Mouse (Mus musculus) cerebellum, postnatal 4 days (tissue): ENCODE results near the gene Cct8l1.
A peak's percentile ranks its signal among the peaks of the same experiment; 100 is the strongest.

Experiments
- DNase-seq, 2 experiments: peaks; one replicate each; pipeline ENCODE4 v3.0.0; 2022; ENCODE audit warnings: low spot score in 2 of 2, mixed read lengths in 1 of 2

Cct8l1 gene

GRCm38 (mm10) chr5:25515767-25516166 lies at the start of gene Cct8l1:
Cct8l1 (plus strand) TSS chr5:25516067.
- DNase-seq: no peak

- DNase-seq: no peak
Measured at GRCm38 (mm10) chr5:25472070-25472469, 43.8 kb upstream of the Cct8l1 start.

- DNase-seq: no peak
Measured at GRCm38 (mm10) chr5:25475789-25476188, 40.1 kb upstream of the Cct8l1 start.

- DNase-seq: no peak
Measured at GRCm38 (mm10) chr5:25478863-25479262, 37.0 kb upstream of the Cct8l1 start.

GRCm38 (mm10) chr5:25496652-25497051 lies 19.2 kb upstream of the Cct8l1 start:
- DNase-seq: no peak

- peak in 1 of 2 experiments; percentile 3 for DNase-seq
Measured at GRCm38 (mm10) chr5:25497369-25497719, 18.5 kb upstream of the Cct8l1 start.

- DNase-seq: peak in 1 of 2 experiments; percentile 47
Measured at GRCm38 (mm10) chr5:25497720-25498345, 18.0 kb upstream of the Cct8l1 start.

- peak; percentile 48 to 74 for DNase-seq
Measured at GRCm38 (mm10) chr5:25498346-25498820, 17.5 kb upstream of the Cct8l1 start, which contains the start of gene Kmt2c. Kmt2c (minus strand) TSS chr5:25498783.

GRCm38 (mm10) chr5:25498821-25499422 lies 16.9 kb upstream of the Cct8l1 start:
- peak; percentile 35 to 69 for DNase-seq

- DNase-seq: peak; percentile 99
Measured at GRCm38 (mm10) chr5:25499423-25500398, 16.2 kb upstream of the Cct8l1 start.

GRCm38 (mm10) chr5:25500686-25501085 lies 15.2 kb upstream of the Cct8l1 start:
- DNase-seq: no peak

GRCm38 (mm10) chr5:25506041-25506440 lies 9.8 kb upstream of the Cct8l1 start:
- DNase-seq: no peak

- DNase-seq: no peak
Measured at GRCm38 (mm10) chr5:25516301-25516895, 531 bp downstream of the Cct8l1 start.

GRCm38 (mm10) chr5:25517550-25517949 lies 1.7 kb downstream of the Cct8l1 start:
- no peak for DNase-seq

- no peak for DNase-seq
Measured at GRCm38 (mm10) chr5:25519820-25520219, 4.0 kb downstream of the Cct8l1 start.

- no peak for DNase-seq
Measured at GRCm38 (mm10) chr5:25521461-25521860, 5.6 kb downstream of the Cct8l1 start.

GRCm38 (mm10) chr5:25526116-25526515 lies 10.2 kb downstream of the Cct8l1 start:
- no peak for DNase-seq

- DNase-seq: no peak
Measured at GRCm38 (mm10) chr5:25526926-25527325, 11.1 kb downstream of the Cct8l1 start.

GRCm38 (mm10) chr5:25527971-25528370 lies 12.1 kb downstream of the Cct8l1 start:
- no peak for DNase-seq

- DNase-seq: no peak
Measured at GRCm38 (mm10) chr5:25528851-25529528, 13.1 kb downstream of the Cct8l1 start.
